Mouse (Mus musculus) midbrain, embryonic 13.5 days (tissue): ENCODE data around the gene Cadm1. TPM values are rescaled to one million over a fixed set of nuclear protein-coding genes. Genes with fewer than 3 reads are reported as not detected.
A peak's percentile ranks its signal among the peaks of the same experiment; 100 is the strongest.

Source experiments
- ATAC-seq: fragments of 200-750 bp; cut with Nextera tagmentation; 2 replicates; pipeline ENCODE4 v1.8.0; 2017; ENCODE audit warnings: mild to moderate bottlenecking, moderate TSS enrichment, moderate library complexity
- H3K27ac ChIP-seq: fragments of 300-500 bp; sonication (generic); 2 replicates; pipeline ENCODE4 v1.5.1; 2015; ENCODE audit warnings: inconsistent platforms, mild to moderate bottlenecking, moderate library complexity
- H3K27me3 ChIP-seq: fragments of 300-500 bp; sonication (generic); 2 replicates; pipeline ENCODE4 v1.6.1; 2015; ENCODE audit warnings: mild to moderate bottlenecking, inconsistent platforms
- H3K36me3 ChIP-seq: fragments of 300-500 bp; sonication (generic); 2 replicates; pipeline ENCODE4 v1.6.1; 2015; ENCODE audit warnings: mild to moderate bottlenecking, inconsistent platforms
- H3K4me1 ChIP-seq: fragments of 300-500 bp; sonication (generic); replicated peaks from 2 replicates; pipeline ENCODE4 v1.6.1; 2015; ENCODE audit warnings: inconsistent platforms
- H3K4me2 ChIP-seq: fragments of 300-500 bp; sonication (generic); replicated peaks from 2 replicates; pipeline ENCODE4 v1.6.1; 2015; ENCODE audit warnings: moderate library complexity, mild to moderate bottlenecking, inconsistent platforms
- H3K4me3 ChIP-seq: fragments of 300-500 bp; sonication (generic); replicated peaks from 2 replicates; pipeline ENCODE4 v1.5.1; 2015; ENCODE audit warnings: mild to moderate bottlenecking, inconsistent platforms
- H3K9ac ChIP-seq: fragments of 300-500 bp; sonication (generic); replicated peaks from 2 replicates; pipeline ENCODE4 v1.6.1; 2015; ENCODE audit warnings: mild to moderate bottlenecking, inconsistent platforms
- H3K9me3 ChIP-seq: fragments of 300-500 bp; sonication (generic); 2 replicates; pipeline ENCODE4 v1.6.1; 2016; ENCODE audit warnings: mild to moderate bottlenecking, inconsistent platforms
- WGBS: fragments of 180-500 bp; shearing (Covaris S2); methylation state at CpG from one replicate; pipeline ENCODE4 v1.1.7; 2015; 5-methylcytosine and 5-hydroxymethylcytosine counted together
- polyA plus RNA-seq: library from polyadenylated mRNA; unstranded; fragments of >200 nt; fragmentation: Nextera tagmentation; extraction: Ambion mirVana; gene quantifications from 2 replicates; pipeline ENCODE4 v1.2.1, GENCODE M21; 2015

Gene Cadm1
- polyA plus RNA-seq, 1 experiment from 2014 or later: 138 TPM

DNA sequence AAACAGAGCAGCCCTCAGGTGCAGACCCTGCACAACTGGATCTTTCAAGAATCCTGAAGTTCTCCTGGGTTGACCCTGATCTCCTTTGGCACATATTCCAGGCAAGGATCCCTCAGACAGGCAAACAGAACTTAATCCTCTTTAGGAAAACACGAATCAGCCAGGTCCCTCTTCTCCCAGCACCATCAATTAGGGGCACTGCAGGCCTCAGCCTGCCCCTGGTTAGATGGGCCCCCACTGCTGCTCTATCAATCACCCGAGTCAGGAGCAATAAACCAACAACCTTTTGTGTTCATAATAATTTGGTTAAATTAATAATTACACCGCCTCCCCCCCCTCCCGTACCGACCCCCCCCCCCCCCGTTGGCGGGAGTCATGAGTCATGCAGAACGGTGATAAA, 308.2 kb downstream of the Cadm1 start:
- no peak for ATAC-seq
- no peaks in the 10 kb centered on the region for H3K36me3 ChIP-seq
- H3K27ac ChIP-seq: no peak overlapping the region
- no peak overlapping the region for H3K4me2 ChIP-seq
- WGBS: 9% methylated on average over 7 of the region's 8 CpGs
- H3K27me3 ChIP-seq: peaks cover 10% of the 10 kb centered on the region; the same call in 1 of the 2 replicates
- H3K9ac ChIP-seq: no peak overlapping the region
- no peaks in the 10 kb centered on the region for H3K9me3 ChIP-seq
- H3K4me1 ChIP-seq: peaks cover 32% of the 10 kb centered on the region
- H3K4me3 ChIP-seq: no peak overlapping the region

DNA sequence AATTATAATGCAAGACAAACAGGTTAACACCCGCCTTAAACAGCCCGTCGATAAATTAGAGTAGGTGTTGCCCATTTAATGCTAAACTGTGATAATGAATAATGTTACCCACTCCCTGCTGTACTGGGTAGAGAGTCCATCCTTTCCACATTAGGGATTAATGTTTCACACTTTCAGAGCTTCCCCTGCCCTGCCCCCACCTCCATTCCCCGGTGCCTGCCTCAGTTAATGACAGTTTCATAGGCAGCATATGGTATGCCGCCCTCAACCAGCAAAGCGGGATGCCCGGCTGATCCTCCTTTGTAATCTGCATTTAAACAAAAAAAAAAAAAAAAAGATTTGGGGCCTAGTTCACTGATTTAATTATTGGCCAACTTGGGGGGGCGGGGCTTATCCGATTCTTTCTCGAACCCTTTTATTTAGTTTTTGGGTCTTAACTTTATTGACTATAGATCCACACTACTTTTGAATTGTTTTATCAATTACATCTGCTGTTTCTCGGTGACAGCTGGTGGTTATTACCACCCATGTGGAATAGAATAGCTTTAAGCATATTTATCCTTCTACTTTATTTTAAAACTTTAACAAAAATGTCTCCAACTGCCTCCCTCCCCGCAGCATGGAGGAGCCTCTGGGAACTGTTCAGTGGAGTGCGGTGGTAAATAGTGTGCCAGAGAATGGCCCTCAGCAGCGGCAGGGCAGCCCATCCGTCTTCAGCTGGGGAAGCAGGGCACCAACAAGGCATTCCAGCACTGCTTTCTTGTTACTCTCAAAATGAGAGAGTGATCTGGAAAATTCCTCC, 309.1 kb downstream of the Cadm1 start:
- peaks cover 36% of the 10 kb centered on the region for H3K4me1 ChIP-seq
- peak; percentile 67; the same call in 1 of the 2 replicates for ATAC-seq
- no peaks in the 10 kb centered on the region for H3K36me3 ChIP-seq
- WGBS: 12% methylated on average over 15 of the region's 15 CpGs
- H3K27me3 ChIP-seq: peaks cover 10% of the 10 kb centered on the region; the same call in 1 of the 2 replicates
- no peak overlapping the region for H3K9ac ChIP-seq
- no peak overlapping the region for H3K27ac ChIP-seq
- H3K9me3 ChIP-seq: no peaks in the 10 kb centered on the region
- no peak overlapping the region for H3K4me3 ChIP-seq
- H3K4me2 ChIP-seq: no peak overlapping the region

DNA sequence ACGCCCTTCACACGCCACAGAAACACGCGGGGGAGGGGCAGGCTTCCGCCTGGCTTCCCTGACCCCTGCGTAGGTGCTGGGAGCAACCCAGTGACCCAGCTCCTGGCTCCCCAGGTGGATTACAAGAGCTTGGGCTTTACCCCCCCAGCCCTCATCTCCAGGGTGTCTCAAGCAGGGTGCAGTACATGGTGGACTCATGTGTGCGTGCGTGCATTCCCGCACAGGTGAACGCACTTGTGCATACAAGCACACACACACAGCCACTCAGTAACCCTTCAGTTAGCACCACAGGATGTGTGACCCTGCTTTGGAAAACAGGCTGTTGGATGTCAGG, 309.7 kb downstream of the Cadm1 start:
- Histone ChIP-seq H3K4me1 (peaks cover 36% of the 10 kb centered on the region), H3K36me3 (no peaks in the 10 kb centered on the region), H3K4me2 (no peak overlapping the region), H3K4me3 (no peak overlapping the region), H3K27me3 (peaks cover 12% of the 10 kb centered on the region), H3K9ac (no peak overlapping the region), H3K9me3 (no peaks in the 10 kb centered on the region), H3K27ac (no peak overlapping the region)
- 0 out of 2 replicates have a peak, but pooled peaks have one; percentile 40 for ATAC-seq
- WGBS: 66% methylated on average over 10 of the region's 10 CpGs

DNA sequence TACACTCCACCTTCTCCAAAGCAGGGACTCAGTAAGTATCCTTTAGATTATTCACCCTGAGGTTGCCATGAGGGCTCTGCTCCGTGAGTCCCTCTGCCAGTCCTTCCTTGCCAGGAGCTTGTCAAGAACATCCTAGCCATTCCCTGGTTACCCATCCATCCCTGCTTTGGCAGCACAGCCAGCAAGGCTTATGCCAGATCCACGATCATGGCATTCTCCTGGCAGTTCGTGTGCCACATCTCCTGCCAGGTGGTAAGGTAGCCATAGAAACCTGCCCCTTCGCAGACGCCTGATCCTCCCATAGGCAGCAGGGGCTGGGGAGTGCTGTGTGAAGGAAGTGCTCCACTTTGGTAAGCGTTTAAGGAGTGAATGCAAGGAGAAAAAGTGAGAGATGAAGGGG, 313.4 kb downstream of the Cadm1 start:
- H3K36me3 ChIP-seq: no peaks in the 10 kb centered on the region
- peaks cover 53% of the 10 kb centered on the region for H3K4me1 ChIP-seq
- H3K4me2 ChIP-seq: no peak overlapping the region
- H3K9me3 ChIP-seq: no peaks in the 10 kb centered on the region
- H3K27me3 ChIP-seq: peaks cover 12% of the 10 kb centered on the region
- no peak overlapping the region for H3K27ac ChIP-seq
- WGBS: 78% methylated on average over 6 of the region's 6 CpGs
- H3K4me3 ChIP-seq: no peak overlapping the region
- ATAC-seq: no peak
- no peak overlapping the region for H3K9ac ChIP-seq

DNA sequence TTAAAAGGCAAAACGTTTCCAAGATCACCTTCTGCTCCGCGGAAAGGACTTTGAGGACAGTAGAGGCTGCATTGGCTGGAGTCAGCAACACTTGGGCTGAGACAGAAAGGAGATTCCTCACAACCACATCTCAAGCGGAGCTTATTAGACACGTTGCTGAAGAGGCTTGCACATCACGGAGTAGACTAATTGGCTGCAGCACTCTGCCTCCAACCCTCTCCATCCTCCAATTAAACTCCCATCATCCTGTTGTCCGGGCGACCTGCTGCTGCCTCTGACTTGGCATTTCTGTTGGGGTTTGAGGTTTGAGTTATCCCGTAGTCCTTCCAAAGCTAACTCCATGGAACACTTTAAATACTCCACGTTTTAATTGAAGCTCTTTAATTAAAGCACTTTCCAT, 316.3 kb downstream of the Cadm1 start:
- H3K4me2 ChIP-seq: no peak overlapping the region
- no peak for ATAC-seq
- 63% methylated on average over 10 of the region's 10 CpGs for WGBS
- H3K9me3 ChIP-seq: no peaks in the 10 kb centered on the region
- H3K36me3 ChIP-seq: no peaks in the 10 kb centered on the region
- H3K9ac ChIP-seq: no peak overlapping the region
- peaks cover 53% of the 10 kb centered on the region for H3K4me1 ChIP-seq
- peaks cover 4% of the 10 kb centered on the region; the same call in 1 of the 2 replicates for H3K27me3 ChIP-seq
- no peak overlapping the region for H3K4me3 ChIP-seq
- no peak overlapping the region for H3K27ac ChIP-seq

DNA sequence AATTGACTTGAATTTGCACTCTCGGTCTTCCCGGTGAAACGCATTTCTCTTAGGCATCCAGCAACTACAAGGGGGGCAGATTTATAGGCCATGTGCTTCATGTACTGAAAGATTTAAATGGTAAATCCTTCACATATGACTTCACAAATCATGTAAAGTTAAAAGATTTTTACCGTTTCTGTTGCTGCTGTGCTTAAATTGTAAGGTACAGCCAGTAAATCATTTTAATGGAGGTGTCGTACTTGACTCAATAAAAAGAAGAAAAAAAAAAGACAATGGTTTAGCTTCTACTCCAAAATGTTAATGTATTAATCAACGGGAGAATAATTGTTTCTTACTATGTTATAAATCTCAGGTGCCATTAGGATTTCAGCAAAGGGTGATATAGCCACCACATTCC, 317.0 kb downstream of the Cadm1 start:
- no peaks in the 10 kb centered on the region for H3K9me3 ChIP-seq
- no peak overlapping the region for H3K27ac ChIP-seq
- H3K27me3 ChIP-seq: peaks cover 4% of the 10 kb centered on the region; the same call in 1 of the 2 replicates
- H3K4me3 ChIP-seq: no peak overlapping the region
- no peak overlapping the region for H3K9ac ChIP-seq
- H3K36me3 ChIP-seq: no peaks in the 10 kb centered on the region
- peaks cover 50% of the 10 kb centered on the region for H3K4me1 ChIP-seq
- WGBS: 85% methylated on average over 6 of the region's 6 CpGs
- no peak overlapping the region for H3K4me2 ChIP-seq
- ATAC-seq: no peak

DNA sequence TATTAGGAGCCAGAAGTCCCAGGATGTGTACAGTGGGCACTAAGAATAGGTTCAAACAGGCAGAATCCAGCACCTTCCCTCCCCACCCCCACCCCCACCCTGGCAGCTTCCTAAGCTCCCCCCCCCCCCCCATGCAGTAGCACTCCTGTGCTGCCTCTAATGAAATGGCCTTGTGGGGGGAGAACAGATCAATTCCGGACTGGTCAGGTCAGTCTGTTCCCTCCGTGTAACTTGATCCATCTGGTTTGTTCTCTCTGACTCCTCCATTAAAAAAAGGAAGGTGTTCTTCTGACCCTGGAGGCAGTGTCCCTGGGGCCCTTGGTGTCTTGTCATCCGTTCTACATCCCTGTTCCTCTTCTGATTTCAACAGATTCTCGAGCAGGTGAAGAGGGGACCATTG, 317.8 kb downstream of the Cadm1 start:
- 0 out of 2 replicates have a peak overlapping the region, but pooled peaks have one; percentile 22 for H3K27ac ChIP-seq
- H3K4me1 ChIP-seq: peaks cover 46% of the 10 kb centered on the region
- no peak for ATAC-seq
- no peak overlapping the region for H3K9ac ChIP-seq
- H3K36me3 ChIP-seq: no peaks in the 10 kb centered on the region
- H3K9me3 ChIP-seq: no peaks in the 10 kb centered on the region
- no peak overlapping the region for H3K4me3 ChIP-seq
- 25% methylated on average over 4 of the region's 4 CpGs for WGBS
- H3K4me2 ChIP-seq: no peak overlapping the region
- peaks cover 4% of the 10 kb centered on the region; the same call in 1 of the 2 replicates for H3K27me3 ChIP-seq

DNA sequence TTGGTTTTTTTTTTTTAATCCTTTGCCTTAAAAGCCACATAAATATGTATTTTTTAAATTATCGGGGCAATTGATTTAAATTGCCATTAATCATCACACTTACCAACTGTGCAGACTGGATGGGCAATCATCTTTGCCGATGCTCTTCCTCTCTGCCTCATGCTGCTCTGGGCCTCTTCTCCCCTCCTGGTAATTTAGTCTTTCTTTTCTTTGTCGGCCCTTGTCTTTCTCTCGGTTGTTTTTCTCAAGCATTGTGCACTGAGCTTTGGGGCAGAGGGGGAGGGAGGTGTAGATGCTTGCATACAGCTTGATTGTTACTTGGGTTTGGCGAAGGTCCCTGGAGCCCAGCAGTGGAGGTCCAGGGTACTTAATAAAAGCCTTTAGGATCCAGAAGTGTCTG, 318.8 kb downstream of the Cadm1 start:
- H3K4me3 ChIP-seq: no peak overlapping the region
- H3K27me3 ChIP-seq: peaks cover 4% of the 10 kb centered on the region; the same call in 1 of the 2 replicates
- H3K4me1 ChIP-seq: peaks cover 39% of the 10 kb centered on the region
- peak overlapping the region; percentile 41; the same call in 1 of the 2 replicates for H3K27ac ChIP-seq
- 21% methylated on average over 5 of the region's 5 CpGs for WGBS
- ATAC-seq: no peak
- no peak overlapping the region; the same call in 1 of the 2 replicates for H3K9ac ChIP-seq
- no peak overlapping the region for H3K4me2 ChIP-seq
- H3K9me3 ChIP-seq: no peaks in the 10 kb centered on the region
- peaks cover under 1% of the 10 kb centered on the region; the same call in 1 of the 2 replicates for H3K36me3 ChIP-seq

DNA sequence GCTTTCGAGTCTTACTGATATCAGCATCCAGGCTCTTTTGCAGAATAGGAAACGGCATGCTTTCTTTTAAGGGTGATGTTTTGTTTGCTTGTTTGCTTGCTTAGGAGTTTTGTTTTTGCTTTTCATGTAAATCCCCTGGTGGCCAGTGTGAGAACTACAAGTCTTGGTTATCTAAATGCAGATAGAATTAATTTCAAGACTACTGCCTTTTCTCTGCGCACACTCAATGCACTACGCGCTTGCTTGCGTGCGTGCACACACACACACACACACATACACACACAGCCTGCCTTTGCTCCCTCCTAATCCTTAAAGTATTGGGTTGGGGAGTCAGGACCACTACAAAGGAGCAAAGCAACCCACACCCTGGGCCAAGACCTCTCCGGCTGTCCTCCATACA, 326.3 kb downstream of the Cadm1 start:
- WGBS: 86% methylated on average over 8 of the region's 8 CpGs
- Histone ChIP-seq H3K27me3 (no peaks in the 10 kb centered on the region), H3K4me2 (no peak overlapping the region), H3K27ac (no peak overlapping the region), H3K9ac (no peak overlapping the region), H3K36me3 (peaks cover 4% of the 10 kb centered on the region; the same call in 1 of the 2 replicates), H3K9me3 (no peaks in the 10 kb centered on the region), H3K4me3 (no peak overlapping the region), H3K4me1 (peaks cover 11% of the 10 kb centered on the region)
- ATAC-seq: no peak

DNA sequence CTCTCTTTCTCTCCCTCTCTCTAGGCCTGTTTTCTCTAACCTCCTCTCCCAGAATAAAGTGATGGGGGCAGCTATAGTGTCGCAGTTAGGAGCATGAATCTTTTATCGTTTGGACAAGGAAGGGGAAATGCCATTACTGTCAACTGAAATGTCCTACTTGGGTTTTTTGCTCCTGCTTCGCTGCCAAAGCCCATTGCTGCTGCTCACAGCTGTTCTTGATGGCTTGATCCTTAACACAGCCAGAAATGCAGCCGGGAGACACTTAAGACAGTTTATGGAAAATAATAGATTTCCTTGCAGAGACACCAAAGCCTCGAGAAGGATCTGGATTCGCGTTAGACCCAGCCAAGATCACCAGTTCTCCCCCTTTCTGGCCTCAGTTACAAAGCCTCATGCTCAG, 327.3 kb downstream of the Cadm1 start:
- Histone ChIP-seq H3K9ac (no peak overlapping the region), H3K9me3 (no peaks in the 10 kb centered on the region), H3K27ac (no peak overlapping the region), H3K27me3 (no peaks in the 10 kb centered on the region), H3K36me3 (peaks cover 4% of the 10 kb centered on the region; the same call in 1 of the 2 replicates), H3K4me3 (no peak overlapping the region), H3K4me1 (peaks cover 12% of the 10 kb centered on the region), H3K4me2 (no peak overlapping the region)
- ATAC-seq: no peak
- WGBS: 85% methylated on average over 7 of the region's 7 CpGs

DNA sequence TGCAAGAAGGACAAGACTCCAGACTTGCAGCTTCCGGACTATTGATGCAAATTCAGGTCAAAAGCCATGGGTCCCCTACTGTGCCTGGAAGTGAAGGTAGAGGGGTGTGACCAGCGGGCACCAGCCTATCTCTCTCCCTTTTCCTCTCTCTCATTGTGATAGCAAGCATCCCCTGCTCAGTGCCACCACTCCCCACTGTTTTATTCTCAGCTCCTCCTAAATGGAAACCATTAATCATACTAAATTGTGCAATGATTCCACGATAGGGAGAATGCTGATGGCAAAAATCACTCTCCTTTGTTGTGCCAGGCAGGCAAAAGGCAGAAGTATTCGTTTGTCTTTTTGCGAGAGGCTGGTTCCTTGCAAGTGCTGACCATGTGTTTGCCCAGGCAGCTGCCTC, 328.2 kb downstream of the Cadm1 start:
- WGBS: 60% methylated on average over 5 of the region's 5 CpGs
- H3K9ac ChIP-seq: no peak overlapping the region
- 0 out of 2 replicates have a peak overlapping the region, but pooled peaks have one; percentile 26 for H3K27ac ChIP-seq
- H3K4me1 ChIP-seq: peaks cover 19% of the 10 kb centered on the region
- ATAC-seq: no peak
- H3K9me3 ChIP-seq: no peaks in the 10 kb centered on the region
- peaks cover 4% of the 10 kb centered on the region; the same call in 1 of the 2 replicates for H3K36me3 ChIP-seq
- H3K4me3 ChIP-seq: no peak overlapping the region
- no peaks in the 10 kb centered on the region for H3K27me3 ChIP-seq
- H3K4me2 ChIP-seq: no peak overlapping the region

DNA sequence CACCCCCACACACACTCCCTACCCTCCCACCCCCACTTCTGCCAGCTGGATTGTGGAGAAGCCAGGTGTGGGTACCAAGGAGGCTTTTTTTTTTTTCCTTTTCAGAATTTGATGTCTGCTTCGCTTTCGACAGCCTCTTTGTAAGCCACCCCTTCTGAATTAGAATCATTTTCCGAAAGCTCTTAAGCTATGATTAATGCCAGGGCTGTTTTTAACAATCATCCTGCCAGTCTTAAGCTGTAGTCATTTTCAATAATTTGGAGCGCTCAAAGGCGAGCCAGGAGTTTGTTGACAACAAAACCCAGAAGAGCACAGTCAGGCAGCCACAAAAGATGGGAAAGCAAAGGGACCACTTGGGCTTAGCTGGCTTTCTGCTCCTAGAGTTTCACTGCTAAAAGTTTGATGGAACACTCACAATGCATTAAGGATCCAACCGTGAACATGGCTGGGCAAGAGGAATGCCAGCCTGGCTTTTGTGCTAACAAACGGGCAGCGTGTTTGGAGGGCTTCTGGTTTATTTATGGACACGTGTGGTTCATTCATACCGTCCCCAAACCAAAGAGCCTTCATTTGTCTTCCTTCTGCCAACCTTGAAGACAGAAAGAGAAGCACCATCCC, 328.9 kb downstream of the Cadm1 start:
- Histone ChIP-seq H3K9me3 (no peaks in the 10 kb centered on the region), H3K4me1 (peaks cover 20% of the 10 kb centered on the region), H3K27ac (no peak overlapping the region), H3K27me3 (no peaks in the 10 kb centered on the region), H3K36me3 (peaks cover 2% of the 10 kb centered on the region; the same call in 1 of the 2 replicates), H3K4me3 (no peak overlapping the region), H3K9ac (no peak overlapping the region), H3K4me2 (no peak overlapping the region)
- WGBS: 71% methylated on average over 10 of the region's 10 CpGs
- ATAC-seq: no peak
